Mouse (Mus musculus) hindbrain, embryonic 16.5 days (tissue): ENCODE results near the gene Psg20. TPM values are rescaled to one million over a fixed set of nuclear protein-coding genes. Genes with fewer than 3 reads are reported as not detected.
"Not testable (repeated sequence)": the region's sequence is repeated elsewhere in the genome, so short reads cannot be mapped to it uniquely, and the experiment has no call there.

ENCODE experiments used
- ATAC-seq: fragments of 200-750 bp; cut with Nextera tagmentation; 2 replicates; pipeline ENCODE4 v1.8.0; 2017; ENCODE audit warnings: moderate TSS enrichment, moderate library complexity
- H3K27ac ChIP-seq: fragments of 300-500 bp; sonication (generic); 2 replicates; pipeline ENCODE4 v1.5.1; 2014; ENCODE audit warnings: low read depth, mild to moderate bottlenecking, control low read depth, low read length, moderate library complexity
- H3K27me3 ChIP-seq: fragments of 300-500 bp; sonication (generic); replicated peaks from 2 replicates; pipeline ENCODE4 v1.6.1; 2014; ENCODE audit warnings: low read length; ENCODE audit not compliant: control insufficient read depth, insufficient read depth
- H3K36me3 ChIP-seq: fragments of 300-500 bp; sonication (generic); 2 replicates; pipeline ENCODE4 v1.6.1; 2014; ENCODE audit warnings: mild to moderate bottlenecking, low read length, moderate library complexity, mixed read lengths; ENCODE audit not compliant: control insufficient read depth, insufficient read depth
- H3K4me1 ChIP-seq: fragments of 300-500 bp; sonication (generic); 2 replicates; pipeline ENCODE4 v1.6.1; 2014; ENCODE audit warnings: low read depth, low read length; ENCODE audit not compliant: control insufficient read depth, insufficient read depth
- H3K4me2 ChIP-seq: fragments of 300-500 bp; sonication (generic); 2 replicates; pipeline ENCODE4 v1.6.1; 2014; ENCODE audit warnings: mild to moderate bottlenecking, low read length, control low read depth, moderate library complexity
- H3K4me3 ChIP-seq: fragments of 300-500 bp; sonication (generic); 2 replicates; pipeline ENCODE4 v1.5.1; 2014; ENCODE audit warnings: mild to moderate bottlenecking, low read length, control low read depth, moderate library complexity
- H3K9ac ChIP-seq: fragments of 300-500 bp; sonication (generic); 2 replicates; pipeline ENCODE4 v1.6.1; 2014; ENCODE audit warnings: low read depth, mild to moderate bottlenecking, control low read depth, low read length, moderate library complexity
- H3K9me3 ChIP-seq: fragments of 300-500 bp; sonication (generic); 2 replicates; pipeline ENCODE4 v1.6.1; 2014; ENCODE audit warnings: mild to moderate bottlenecking, low read length, moderate library complexity; ENCODE audit not compliant: control insufficient read depth
- WGBS: fragments of 180-500 bp; shearing (Covaris S2); extraction: QIAGEN DNeasy Blood & Tissue Kit; methylation state at CpG from one replicate; pipeline ENCODE4 v1.1.7; 2014; 5-methylcytosine and 5-hydroxymethylcytosine counted together
- polyA plus RNA-seq: library from polyadenylated mRNA; unstranded; fragments of >200 nt; fragmentation: Nextera tagmentation; extraction: Ambion mirVana; gene quantifications from 2 replicates; pipeline ENCODE4 v1.2.1, GENCODE M21; 2015

The Psg20 gene
- polyA plus RNA-seq, result not detected in 2 replicates

- H3K4me3 ChIP-seq, result no peak within 1 kb of the TSS
- no peaks in the 10 kb centered on the region for H3K27me3 ChIP-seq
- WGBS, result 67% methylated on average over 2 of the region's 2 CpGs
- no peak within 1 kb of the TSS for H3K9ac ChIP-seq
- H3K36me3 ChIP-seq, result no peaks in the 10 kb centered on the region
- no peak for ATAC-seq
- no peaks in the 10 kb centered on the region for H3K9me3 ChIP-seq
- no peaks in the 10 kb centered on the region for H3K4me1 ChIP-seq
- H3K27ac ChIP-seq, result no peak within 1 kb of the TSS
- no peak within 1 kb of the TSS for H3K4me2 ChIP-seq
Observed at GRCm38 (mm10) chr7:18686085-18686484, at the start of gene Psg20. Psg20 (minus strand) TSS chr7:18686185.

DNA sequence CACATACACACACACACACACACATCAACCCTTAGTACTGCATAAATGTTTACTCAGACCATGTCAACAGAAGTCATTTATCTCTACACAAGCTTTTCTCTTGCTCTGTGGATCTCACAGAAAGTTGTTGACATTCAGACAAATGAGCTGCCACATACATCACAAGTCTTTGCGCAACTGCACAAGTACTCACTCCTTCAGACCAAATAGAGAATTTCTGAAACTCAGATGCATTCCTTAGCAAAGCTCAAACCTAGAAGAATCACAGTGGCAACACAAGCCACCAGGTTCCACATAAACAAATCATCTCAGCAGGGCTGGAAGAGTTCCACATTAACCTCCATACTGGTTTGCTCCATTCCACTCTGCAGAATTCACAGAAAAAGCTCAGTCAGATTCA lies 48.5 kb upstream of the Psg20 start:
- H3K9me3 ChIP-seq, result no peaks in the 10 kb centered on the region
- no peaks in the 10 kb centered on the region for H3K27me3 ChIP-seq
- H3K4me2 ChIP-seq, result no peak overlapping the region
- H3K9ac ChIP-seq, result no peak overlapping the region
- no peaks in the 10 kb centered on the region for H3K36me3 ChIP-seq
- 92% methylated on average over 1 of the region's 1 CpGs for WGBS
- no peak for ATAC-seq
- no peaks in the 10 kb centered on the region for H3K4me1 ChIP-seq
- H3K4me3 ChIP-seq, result no peak overlapping the region
- H3K27ac ChIP-seq, result no peak overlapping the region

DNA sequence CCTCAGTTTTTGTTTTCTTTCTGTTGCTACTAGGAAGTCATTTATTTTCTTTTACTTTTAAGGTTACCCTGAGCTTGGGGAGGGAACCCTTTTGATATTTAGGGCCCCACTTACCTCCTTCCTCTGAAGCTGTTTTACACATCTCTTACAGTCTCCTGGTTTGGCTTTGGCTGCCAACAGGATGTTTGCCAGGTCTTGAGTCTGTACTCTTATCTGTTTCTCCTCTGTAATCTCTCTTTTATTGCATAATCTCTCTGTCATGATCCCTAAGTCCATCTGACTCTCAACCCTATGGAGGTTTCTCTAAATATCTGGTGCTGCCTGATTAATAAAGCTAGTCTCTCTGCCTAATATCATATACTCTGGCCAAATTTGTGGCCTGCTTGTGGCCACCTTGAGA lies 47.1 kb upstream of the Psg20 start:
- Histone ChIP-seq H3K9me3 (no peaks in the 10 kb centered on the region), H3K4me3 (no peak overlapping the region), H3K36me3 (no peaks in the 10 kb centered on the region)

GRCm38 (mm10) chr7:18728391-18728790 lies 42.4 kb upstream of the Psg20 start:
- H3K4me3 ChIP-seq, result no peak overlapping the region
- no peak for ATAC-seq
- no peaks in the 10 kb centered on the region for H3K4me1 ChIP-seq
- WGBS, result 85% methylated on average over 1 of the region's 1 CpGs
- H3K27me3 ChIP-seq, result no peaks in the 10 kb centered on the region
- H3K27ac ChIP-seq, result no peak overlapping the region
- no peak overlapping the region for H3K9ac ChIP-seq
- no peaks in the 10 kb centered on the region for H3K9me3 ChIP-seq
- H3K36me3 ChIP-seq, result no peaks in the 10 kb centered on the region
- H3K4me2 ChIP-seq, result no peak overlapping the region

More for the DNA sequence above, 47.1 kb upstream of the Psg20 start:
- Histone ChIP-seq H3K4me2 (no peak overlapping the region), H3K4me1 (no peaks in the 10 kb centered on the region), H3K27ac (no peak overlapping the region), H3K9ac (no peak overlapping the region), H3K27me3 (no peaks in the 10 kb centered on the region)
- no peak for ATAC-seq

DNA sequence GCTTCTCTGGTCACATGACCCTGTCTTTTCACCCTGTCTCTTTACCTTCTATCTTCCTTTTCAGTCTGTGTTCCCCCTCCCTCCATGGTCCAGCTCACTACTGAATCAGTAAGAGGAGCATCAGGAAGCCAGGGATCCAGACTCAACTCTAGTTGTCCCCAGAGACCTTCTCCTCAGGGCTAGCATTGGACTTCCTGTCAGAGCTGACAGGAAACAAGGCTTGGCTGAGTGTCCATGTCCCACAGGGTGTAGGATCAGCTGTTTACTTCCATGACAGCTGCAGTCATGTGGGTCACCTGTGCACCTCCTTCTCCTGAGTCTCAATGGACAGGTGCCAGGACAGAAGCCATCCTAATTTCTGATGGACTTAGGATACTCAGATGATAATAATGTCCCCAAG lies 39.9 kb upstream of the Psg20 start:
- not testable (repeated sequence) for H3K4me3 ChIP-seq, H3K36me3 ChIP-seq, H3K9me3 ChIP-seq, H3K4me2 ChIP-seq, ATAC-seq, H3K27me3 ChIP-seq, H3K9ac ChIP-seq, H3K4me1 ChIP-seq, H3K27ac ChIP-seq

- no peaks in the 10 kb centered on the region for H3K36me3 ChIP-seq
- 80% methylated on average over 6 of the region's 6 CpGs for WGBS
- H3K4me1 ChIP-seq, result no peaks in the 10 kb centered on the region
Observed at GRCm38 (mm10) chr7:18724001-18724400, 38.0 kb upstream of the Psg20 start.

DNA sequence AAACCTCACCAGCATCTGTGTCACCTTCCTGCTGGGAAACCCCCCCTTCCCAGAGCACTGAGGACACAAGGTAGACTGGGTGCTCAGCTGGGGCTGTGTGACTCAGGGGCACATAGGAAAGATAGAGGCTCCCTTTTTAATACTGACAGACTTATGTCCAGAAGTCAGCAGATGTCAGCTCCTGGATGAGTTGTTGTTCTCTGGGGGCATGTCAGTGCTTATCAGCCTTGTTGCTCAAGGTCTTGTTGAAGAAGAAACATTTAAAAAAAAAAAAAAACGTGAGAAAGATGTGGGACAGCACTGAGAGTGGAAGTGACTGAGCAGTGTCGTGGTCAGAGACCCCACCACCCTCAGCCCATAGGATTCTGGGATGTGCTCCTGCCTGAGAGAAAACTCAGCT lies 31.8 kb upstream of the Psg20 start, which contains the start of gene Psg22:
TSS of gene Psg22 (plus strand) at position 301 of the 400 bp plus-strand sequence.
- H3K4me2 ChIP-seq, result no peak within 1 kb of the TSS
- no peak within 1 kb of the TSS for H3K4me3 ChIP-seq
- H3K9ac ChIP-seq, result no peak within 1 kb of the TSS
- H3K27me3 ChIP-seq, result no peaks in the 10 kb centered on the region
- no peaks in the 10 kb centered on the region for H3K36me3 ChIP-seq
- no peaks in the 10 kb centered on the region for H3K4me1 ChIP-seq
- no peak within 1 kb of the TSS for H3K27ac ChIP-seq
- no peaks in the 10 kb centered on the region for H3K9me3 ChIP-seq
- ATAC-seq, result no peak
- WGBS, result 39% methylated on average over 2 of the region's 2 CpGs

More at GRCm38 (mm10) chr7:18724001-18724400, 38.0 kb upstream of the Psg20 start:
- Histone ChIP-seq H3K9ac (no peak overlapping the region), H3K4me3 (no peak overlapping the region), H3K27ac (no peak overlapping the region), H3K27me3 (no peaks in the 10 kb centered on the region), H3K9me3 (no peaks in the 10 kb centered on the region), H3K4me2 (no peak overlapping the region)
- no peak for ATAC-seq

DNA sequence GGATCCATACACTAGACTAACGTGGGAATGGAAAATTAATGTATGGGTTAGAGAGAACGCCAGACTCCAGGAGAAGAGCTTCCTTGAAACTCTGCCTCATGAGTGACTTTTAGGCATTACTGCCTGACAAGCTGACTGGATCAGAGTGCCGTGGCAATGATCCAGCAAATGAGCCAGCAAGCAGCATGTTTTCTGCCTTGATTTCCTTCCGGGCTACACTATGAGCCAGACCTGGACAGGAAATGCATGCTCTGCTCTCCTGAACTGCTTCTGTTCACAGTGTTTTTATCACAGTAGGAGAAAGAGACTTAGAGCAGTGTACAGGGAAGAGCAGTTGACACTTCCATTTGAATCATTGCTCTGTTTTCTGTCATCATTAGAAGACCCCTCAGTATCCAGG lies 29.6 kb upstream of the Psg20 start:
- 73% methylated on average over 4 of the region's 4 CpGs for WGBS
- Histone ChIP-seq H3K36me3 (no peaks in the 10 kb centered on the region), H3K4me2 (no peak overlapping the region), H3K27ac (no peak overlapping the region), H3K9ac (no peak overlapping the region), H3K4me3 (no peak overlapping the region), H3K9me3 (no peaks in the 10 kb centered on the region), H3K27me3 (no peaks in the 10 kb centered on the region), H3K4me1 (no peaks in the 10 kb centered on the region)
- no peak for ATAC-seq

DNA sequence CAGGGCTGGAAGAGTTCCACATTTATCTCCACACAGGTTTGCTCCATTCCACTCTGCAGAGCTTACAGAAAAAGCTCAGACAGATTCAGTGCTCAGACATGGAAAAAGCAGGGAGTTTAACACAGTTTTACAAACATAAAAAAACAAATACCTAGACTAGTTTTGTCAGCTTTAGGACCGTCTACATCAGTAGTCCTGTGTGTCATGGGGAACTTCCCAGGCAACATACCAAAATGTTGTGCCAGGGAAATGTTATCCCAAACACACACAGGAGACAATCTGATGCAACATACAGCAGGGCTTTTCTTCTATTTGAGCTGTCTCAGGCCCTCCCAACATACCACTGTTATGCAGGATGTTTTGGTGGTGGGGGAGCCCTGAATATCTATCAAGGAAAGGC lies 24.9 kb upstream of the Psg20 start:
- Histone ChIP-seq H3K36me3 (no peaks in the 10 kb centered on the region), H3K9ac (no peak overlapping the region), H3K4me2 (no peak overlapping the region), H3K27me3 (no peaks in the 10 kb centered on the region), H3K4me3 (no peak overlapping the region), H3K9me3 (no peaks in the 10 kb centered on the region), H3K4me1 (no peaks in the 10 kb centered on the region), H3K27ac (no peak overlapping the region)
- WGBS, result 74% methylated on average over 1 of the region's 1 CpGs
- ATAC-seq, result no peak

- H3K4me3 ChIP-seq, H3K9me3 ChIP-seq, H3K27ac ChIP-seq, H3K4me2 ChIP-seq, H3K36me3 ChIP-seq, H3K9ac ChIP-seq, H3K27me3 ChIP-seq, H3K4me1 ChIP-seq, ATAC-seq: not testable (repeated sequence)
- 71% methylated on average over 4 of the region's 4 CpGs for WGBS
Observed at GRCm38 (mm10) chr7:18710331-18710730, 24.3 kb upstream of the Psg20 start.
